Mouse (Mus musculus) forebrain, embryonic 12.5 days (tissue): ENCODE data around the gene Zkscan5. TPM values are rescaled to one million over a fixed set of nuclear protein-coding genes. Genes with fewer than 3 reads are reported as not detected.
"Not testable (repeated sequence)": the region's sequence is repeated elsewhere in the genome, so short reads cannot be mapped to it uniquely, and the experiment has no call there.

Experiments
- ATAC-seq: fragments of 200-750 bp; cut with Nextera tagmentation; 2 replicates; pipeline ENCODE4 v1.8.0; 2017; ENCODE audit warnings: moderate TSS enrichment; ENCODE audit not compliant: low FRiP score
- H3K27ac ChIP-seq: fragments of 300-500 bp; sonication (generic); 2 replicates; pipeline ENCODE4 v1.5.1; 2016; ENCODE audit warnings: mild to moderate bottlenecking
- H3K27me3 ChIP-seq: fragments of 300-500 bp; sonication (generic); 2 replicates; pipeline ENCODE4 v1.6.1; 2016; ENCODE audit warnings: mild to moderate bottlenecking
- H3K36me3 ChIP-seq: fragments of 300-500 bp; sonication (generic); replicated peaks from 2 replicates; pipeline ENCODE4 v1.6.1; 2016; ENCODE audit warnings: mild to moderate bottlenecking
- H3K4me1 ChIP-seq: fragments of 300-500 bp; sonication (generic); 2 replicates; pipeline ENCODE4 v1.6.1; 2016
- H3K4me2 ChIP-seq: fragments of 300-500 bp; sonication (generic); 2 replicates; pipeline ENCODE4 v1.6.1; 2016; ENCODE audit warnings: mild to moderate bottlenecking, moderate library complexity
- H3K4me3 ChIP-seq: fragments of 300-500 bp; sonication (generic); replicated peaks from 2 replicates; pipeline ENCODE4 v1.5.1; 2016; ENCODE audit warnings: mild to moderate bottlenecking
- H3K9ac ChIP-seq: fragments of 300-500 bp; sonication (generic); 2 replicates; pipeline ENCODE4 v1.6.1; 2016; ENCODE audit warnings: mild to moderate bottlenecking
- H3K9me3 ChIP-seq: fragments of 300-500 bp; sonication (generic); 2 replicates; pipeline ENCODE4 v1.6.1; 2016
- WGBS: fragments of 180-500 bp; shearing (Covaris S2); methylation state at CpG from one replicate; pipeline ENCODE4 v1.1.7; 2016; 5-methylcytosine and 5-hydroxymethylcytosine counted together
- polyA plus RNA-seq: library from polyadenylated mRNA; unstranded; fragments of >200 nt; fragmentation: Nextera tagmentation; extraction: Ambion mirVana; gene quantifications from 2 replicates; pipeline ENCODE4 v1.2.1, GENCODE M21; 2016

The Zkscan5 gene
- polyA plus RNA-seq, 1 experiment from 2014 or later, result 19.6 TPM

GRCm38 (mm10) chr5:145191962-145192361 lies 12.4 kb upstream of the Zkscan5 start, which contains the start of gene Atp5j2:
Gene Atp5j2, minus strand, starts transcription at chr5:145192062.
- Histone ChIP-seq H3K9me3 (no peaks in the 10 kb centered on the region), H3K4me3 (peak within 1 kb of the TSS; percentile 88), H3K36me3 (peaks cover 31% of the 10 kb centered on the region), H3K27me3 (no peaks in the 10 kb centered on the region), H3K9ac (peak within 1 kb of the TSS; percentile 96), H3K4me2 (peak within 1 kb of the TSS; percentile 73), H3K27ac (peak within 1 kb of the TSS; percentile 82), H3K4me1 (peaks cover 12% of the 10 kb centered on the region)
- WGBS, result 85% methylated on average over 2 of the region's 2 CpGs
- ATAC-seq, result no peak

- Histone ChIP-seq H3K27me3 (no peaks in the 10 kb centered on the region), H3K9me3 (no peaks in the 10 kb centered on the region), H3K4me1 (peaks cover 26% of the 10 kb centered on the region), H3K36me3 (peaks cover 7% of the 10 kb centered on the region), H3K9ac (0 out of 2 replicates have a peak overlapping the region, but pooled peaks have one; percentile 70), H3K27ac (no peak overlapping the region), H3K4me3 (no peak overlapping the region), H3K4me2 (0 out of 2 replicates have a peak overlapping the region, but pooled peaks have one; percentile 9)
- 78% methylated on average over 7 of the region's 7 CpGs for WGBS
- ATAC-seq, result no peak
These were observed 4.0 kb upstream of the Zkscan5 start for GRCm38 (mm10) chr5:145200387-145200786.

GRCm38 (mm10) chr5:145201321-145201991 lies 2.9 kb upstream of the Zkscan5 start, which contains the start of gene Zkscan14:
Gene Zkscan14, minus strand, starts transcription at chr5:145201868.
- peaks cover 32% of the 10 kb centered on the region for H3K4me1 ChIP-seq
- peak; percentile 15 for ATAC-seq
- H3K4me2 ChIP-seq, result peak within 1 kb of the TSS; percentile 97
- no peaks in the 10 kb centered on the region for H3K36me3 ChIP-seq
- peak within 1 kb of the TSS; percentile 70 for H3K9ac ChIP-seq
- WGBS, result 2% methylated on average over 37 of the region's 37 CpGs
- H3K9me3 ChIP-seq, result no peaks in the 10 kb centered on the region
- no peaks in the 10 kb centered on the region for H3K27me3 ChIP-seq
- H3K4me3 ChIP-seq, result peak within 1 kb of the TSS; percentile 77
- H3K27ac ChIP-seq, result peak within 1 kb of the TSS; percentile 50

GRCm38 (mm10) chr5:145202446-145202845 lies 1.9 kb upstream of the Zkscan5 start:
- Histone ChIP-seq H3K4me2 (no peak overlapping the region), H3K9ac (no peak overlapping the region), H3K27ac (no peak overlapping the region), H3K9me3 (no peaks in the 10 kb centered on the region), H3K4me3 (0 out of 2 replicates have a peak overlapping the region, but pooled peaks have one; percentile 4), H3K4me1 (peaks cover 32% of the 10 kb centered on the region), H3K36me3 (peaks cover 8% of the 10 kb centered on the region), H3K27me3 (no peaks in the 10 kb centered on the region)
- 55% methylated on average over 3 of the region's 3 CpGs for WGBS
- ATAC-seq, result no peak

GRCm38 (mm10) chr5:145205041-145205440 lies 679 bp downstream of the Zkscan5 start:
- WGBS, result 19% methylated on average over 9 of the region's 9 CpGs
- peak overlapping the region; percentile 59 for H3K4me2 ChIP-seq
- H3K36me3 ChIP-seq, result peaks cover 19% of the 10 kb centered on the region
- no peaks in the 10 kb centered on the region for H3K9me3 ChIP-seq
- no peak for ATAC-seq
- peaks cover 32% of the 10 kb centered on the region for H3K4me1 ChIP-seq
- peak overlapping the region; percentile 58 for H3K4me3 ChIP-seq
- H3K9ac ChIP-seq, result no peak overlapping the region
- H3K27me3 ChIP-seq, result no peaks in the 10 kb centered on the region
- no peak overlapping the region for H3K27ac ChIP-seq

GRCm38 (mm10) chr5:145207385-145207784 lies 3.0 kb downstream of the Zkscan5 start:
- Histone ChIP-seq H3K4me1 (peaks cover 21% of the 10 kb centered on the region), H3K9ac (no peak overlapping the region), H3K27ac (no peak overlapping the region), H3K36me3 (peaks cover 40% of the 10 kb centered on the region), H3K4me3 (no peak overlapping the region), H3K9me3 (no peaks in the 10 kb centered on the region), H3K27me3 (no peaks in the 10 kb centered on the region), H3K4me2 (no peak overlapping the region)
- 95% methylated on average over 6 of the region's 6 CpGs for WGBS
- ATAC-seq, result no peak

- no peak overlapping the region for H3K4me2 ChIP-seq
- WGBS, result 90% methylated on average over 6 of the region's 6 CpGs
- H3K4me3 ChIP-seq, result no peak overlapping the region
- ATAC-seq, result no peak
- no peak overlapping the region for H3K9ac ChIP-seq
- H3K4me1 ChIP-seq, result peaks cover 20% of the 10 kb centered on the region
- H3K27ac ChIP-seq, result no peak overlapping the region
- H3K27me3 ChIP-seq, result no peaks in the 10 kb centered on the region
- peaks cover 46% of the 10 kb centered on the region for H3K36me3 ChIP-seq
- no peaks in the 10 kb centered on the region for H3K9me3 ChIP-seq
These were observed 3.6 kb downstream of the Zkscan5 start for GRCm38 (mm10) chr5:145207954-145208353.

- peaks cover 50% of the 10 kb centered on the region for H3K36me3 ChIP-seq
- H3K4me3 ChIP-seq, H3K4me2 ChIP-seq, H3K9ac ChIP-seq, ATAC-seq, H3K27ac ChIP-seq, H3K9me3 ChIP-seq, H3K27me3 ChIP-seq: not testable (repeated sequence)
- 49% methylated on average over 11 of the region's 11 CpGs for WGBS
- peaks cover 16% of the 10 kb centered on the region for H3K4me1 ChIP-seq
These were observed 4.0 kb downstream of the Zkscan5 start for GRCm38 (mm10) chr5:145208391-145208790.

- ATAC-seq, result no peak
- 98% methylated on average over 4 of the region's 4 CpGs for WGBS
- peaks cover 64% of the 10 kb centered on the region for H3K36me3 ChIP-seq
- H3K4me2 ChIP-seq, result no peak overlapping the region
- no peak overlapping the region for H3K27ac ChIP-seq
- no peaks in the 10 kb centered on the region for H3K4me1 ChIP-seq
- no peaks in the 10 kb centered on the region for H3K9me3 ChIP-seq
- no peaks in the 10 kb centered on the region for H3K27me3 ChIP-seq
- H3K9ac ChIP-seq, result no peak overlapping the region
- H3K4me3 ChIP-seq, result no peak overlapping the region
These were observed 7.0 kb downstream of the Zkscan5 start for GRCm38 (mm10) chr5:145211340-145211739.

GRCm38 (mm10) chr5:145212216-145212615 lies 7.9 kb downstream of the Zkscan5 start:
- Histone ChIP-seq H3K4me1 (no peaks in the 10 kb centered on the region), H3K36me3 (peaks cover 59% of the 10 kb centered on the region), H3K4me2 (no peak overlapping the region), H3K9ac (no peak overlapping the region), H3K4me3 (no peak overlapping the region), H3K27me3 (no peaks in the 10 kb centered on the region), H3K27ac (no peak overlapping the region), H3K9me3 (no peaks in the 10 kb centered on the region)
- ATAC-seq, result no peak
- 95% methylated on average over 4 of the region's 4 CpGs for WGBS

- Histone ChIP-seq H3K9ac (no peak overlapping the region), H3K4me1 (no peaks in the 10 kb centered on the region), H3K4me3 (no peak overlapping the region), H3K9me3 (no peaks in the 10 kb centered on the region), H3K27me3 (no peaks in the 10 kb centered on the region), H3K36me3 (peaks cover 58% of the 10 kb centered on the region), H3K27ac (no peak overlapping the region), H3K4me2 (no peak overlapping the region)
- WGBS, result 91% methylated on average over 3 of the region's 3 CpGs
- ATAC-seq, result no peak
These were observed 9.1 kb downstream of the Zkscan5 start for GRCm38 (mm10) chr5:145213505-145213904.

GRCm38 (mm10) chr5:145214679-145215078 lies 10.3 kb downstream of the Zkscan5 start:
- H3K36me3 ChIP-seq, result peaks cover 65% of the 10 kb centered on the region
- no peaks in the 10 kb centered on the region for H3K27me3 ChIP-seq
- H3K4me1 ChIP-seq, result no peaks in the 10 kb centered on the region
- WGBS, result 71% methylated on average over 4 of the region's 4 CpGs
- no peaks in the 10 kb centered on the region for H3K9me3 ChIP-seq
- H3K4me3 ChIP-seq, result no peak overlapping the region
- no peak overlapping the region for H3K27ac ChIP-seq
- no peak overlapping the region for H3K4me2 ChIP-seq
- no peak for ATAC-seq
- no peak overlapping the region for H3K9ac ChIP-seq

GRCm38 (mm10) chr5:145217746-145218145 lies 13.4 kb downstream of the Zkscan5 start:
- H3K9ac ChIP-seq, result no peak overlapping the region
- peaks cover 64% of the 10 kb centered on the region for H3K36me3 ChIP-seq
- no peak overlapping the region for H3K27ac ChIP-seq
- ATAC-seq, result no peak
- H3K4me1 ChIP-seq, result no peaks in the 10 kb centered on the region
- H3K27me3 ChIP-seq, result no peaks in the 10 kb centered on the region
- no peak overlapping the region for H3K4me3 ChIP-seq
- WGBS, result 85% methylated on average over 6 of the region's 6 CpGs
- no peaks in the 10 kb centered on the region for H3K9me3 ChIP-seq
- no peak overlapping the region for H3K4me2 ChIP-seq
